Mouse (Mus musculus) limb, embryonic 13.5 days (tissue): Measurements from ENCODE around the gene Egf. TPM values are rescaled to one million over a fixed set of nuclear protein-coding genes. Genes with fewer than 3 reads are reported as not detected.
A peak's percentile ranks its signal among the peaks of the same experiment; 100 is the strongest.

ENCODE experiments used
- ATAC-seq: fragments of 200-750 bp; cut with Nextera tagmentation; 2 replicates; pipeline ENCODE4 v1.8.0; 2017; ENCODE audit warnings: low read depth, moderate number of reproducible peaks, moderate TSS enrichment; ENCODE audit not compliant: low FRiP score
- H3K27ac ChIP-seq: fragments of 300-500 bp; sonication (generic); 2 replicates; pipeline ENCODE4 v1.5.1; 2015; ENCODE audit warnings: inconsistent platforms, mild to moderate bottlenecking, moderate library complexity
- H3K27me3 ChIP-seq: fragments of 300-500 bp; sonication (generic); 2 replicates; pipeline ENCODE4 v1.6.1; 2015; ENCODE audit warnings: mild to moderate bottlenecking, inconsistent platforms
- H3K36me3 ChIP-seq: fragments of 300-500 bp; sonication (generic); 2 replicates; pipeline ENCODE4 v1.6.1; 2015; ENCODE audit warnings: inconsistent platforms, mild to moderate bottlenecking, moderate library complexity
- H3K4me1 ChIP-seq: fragments of 300-500 bp; sonication (generic); 2 replicates; pipeline ENCODE4 v1.6.1; 2015; ENCODE audit warnings: inconsistent platforms
- H3K4me2 ChIP-seq: fragments of 300-500 bp; sonication (generic); replicated peaks from 2 replicates; pipeline ENCODE4 v1.6.1; 2015; ENCODE audit warnings: inconsistent platforms, mild to moderate bottlenecking, moderate library complexity
- H3K4me3 ChIP-seq: fragments of 300-500 bp; sonication (generic); 2 replicates; pipeline ENCODE4 v1.5.1; 2015; ENCODE audit warnings: moderate library complexity, mild to moderate bottlenecking, inconsistent platforms
- H3K9ac ChIP-seq: fragments of 300-500 bp; sonication (generic); 2 replicates; pipeline ENCODE4 v1.6.1; 2015; ENCODE audit warnings: mild to moderate bottlenecking, inconsistent platforms
- H3K9me3 ChIP-seq: fragments of 300-500 bp; sonication (generic); 2 replicates; pipeline ENCODE4 v1.6.1; 2016; ENCODE audit warnings: inconsistent platforms
- WGBS: fragments of 180-500 bp; shearing (Covaris S2); methylation state at CpG from one replicate; pipeline ENCODE4 v1.1.7; 2015; 5-methylcytosine and 5-hydroxymethylcytosine counted together
- polyA plus RNA-seq: library from polyadenylated mRNA; unstranded; fragments of >200 nt; fragmentation: Nextera tagmentation; extraction: Ambion mirVana; gene quantifications from 2 replicates; pipeline ENCODE4 v1.2.1, GENCODE M21; 2015

The Egf gene
- polyA plus RNA-seq, 1 experiment from 2014 or later, result 1.8 TPM

- no peak for ATAC-seq
- H3K4me3 ChIP-seq, result no peak overlapping the region
- H3K4me2 ChIP-seq, result no peak overlapping the region
- H3K4me1 ChIP-seq, result peaks cover 5% of the 10 kb centered on the region; the same call in 1 of the 2 replicates
- H3K9ac ChIP-seq, result no peak overlapping the region
- WGBS, result 56% methylated on average over 8 of the region's 8 CpGs
- no peaks in the 10 kb centered on the region for H3K36me3 ChIP-seq
- H3K27me3 ChIP-seq, result no peaks in the 10 kb centered on the region
- no peak overlapping the region for H3K27ac ChIP-seq
- H3K9me3 ChIP-seq, result no peaks in the 10 kb centered on the region
These were observed 10.3 kb downstream of the Egf start for GRCm38 (mm10) chr3:129744803-129745202.

- Histone ChIP-seq H3K9me3 (no peaks in the 10 kb centered on the region), H3K27me3 (no peaks in the 10 kb centered on the region), H3K4me1 (peaks cover 16% of the 10 kb centered on the region), H3K27ac (no peak overlapping the region), H3K9ac (no peak overlapping the region), H3K4me3 (no peak overlapping the region), H3K4me2 (no peak overlapping the region), H3K36me3 (no peaks in the 10 kb centered on the region)
- 36% methylated on average over 6 of the region's 6 CpGs for WGBS
- ATAC-seq, result no peak
These were observed 12.3 kb downstream of the Egf start for GRCm38 (mm10) chr3:129742781-129743180.

GRCm38 (mm10) chr3:129738291-129739183 lies 16.6 kb downstream of the Egf start:
- Histone ChIP-seq H3K9me3 (no peaks in the 10 kb centered on the region), H3K4me3 (no peak overlapping the region), H3K4me2 (no peak overlapping the region), H3K4me1 (peaks cover 16% of the 10 kb centered on the region), H3K36me3 (no peaks in the 10 kb centered on the region), H3K9ac (no peak overlapping the region), H3K27ac (no peak overlapping the region), H3K27me3 (0 out of 2 replicates have a peak, but pooled peaks cover under 1% of the 10 kb centered on the region)
- peak; percentile 15; the same call in 1 of the 2 replicates for ATAC-seq
- 27% methylated on average over 16 of the region's 16 CpGs for WGBS

GRCm38 (mm10) chr3:129731636-129732035 lies 23.5 kb downstream of the Egf start:
- Histone ChIP-seq H3K27ac (no peak overlapping the region), H3K4me3 (no peak overlapping the region), H3K27me3 (peaks cover 13% of the 10 kb centered on the region; the same call in 1 of the 2 replicates), H3K9me3 (no peaks in the 10 kb centered on the region), H3K4me1 (no peaks in the 10 kb centered on the region), H3K9ac (no peak overlapping the region), H3K4me2 (no peak overlapping the region), H3K36me3 (no peaks in the 10 kb centered on the region)
- no peak for ATAC-seq
- 80% methylated on average over 6 of the region's 6 CpGs for WGBS

GRCm38 (mm10) chr3:129730426-129730825 lies 24.7 kb downstream of the Egf start:
- Histone ChIP-seq H3K4me1 (peaks cover 4% of the 10 kb centered on the region; the same call in 1 of the 2 replicates), H3K9ac (no peak overlapping the region), H3K27ac (no peak overlapping the region), H3K9me3 (no peaks in the 10 kb centered on the region), H3K4me3 (no peak overlapping the region), H3K36me3 (no peaks in the 10 kb centered on the region), H3K4me2 (no peak overlapping the region), H3K27me3 (peaks cover 13% of the 10 kb centered on the region; the same call in 1 of the 2 replicates)
- WGBS, result 35% methylated on average over 8 of the region's 8 CpGs
- no peak for ATAC-seq

- no peak overlapping the region for H3K4me2 ChIP-seq
- no peak overlapping the region for H3K9ac ChIP-seq
- H3K27ac ChIP-seq, result no peak overlapping the region
- WGBS, result 72% methylated on average over 5 of the region's 5 CpGs
- H3K4me1 ChIP-seq, result peaks cover 4% of the 10 kb centered on the region; the same call in 1 of the 2 replicates
- H3K27me3 ChIP-seq, result peaks cover 13% of the 10 kb centered on the region; the same call in 1 of the 2 replicates
- no peaks in the 10 kb centered on the region for H3K9me3 ChIP-seq
- H3K4me3 ChIP-seq, result no peak overlapping the region
- ATAC-seq, result no peak
- no peaks in the 10 kb centered on the region for H3K36me3 ChIP-seq
These were observed 25.2 kb downstream of the Egf start for GRCm38 (mm10) chr3:129729916-129730315.

- no peak overlapping the region for H3K9ac ChIP-seq
- no peaks in the 10 kb centered on the region for H3K36me3 ChIP-seq
- 55% methylated on average over 5 of the region's 5 CpGs for WGBS
- H3K9me3 ChIP-seq, result no peaks in the 10 kb centered on the region
- H3K4me1 ChIP-seq, result peaks cover 7% of the 10 kb centered on the region; the same call in 1 of the 2 replicates
- no peak for ATAC-seq
- H3K27ac ChIP-seq, result no peak overlapping the region
- 0 out of 2 replicates have a peak, but pooled peaks cover 3% of the 10 kb centered on the region for H3K27me3 ChIP-seq
- peak overlapping the region; percentile 55 for H3K4me3 ChIP-seq
- H3K4me2 ChIP-seq, result peak overlapping the region; percentile 68
These were observed 29.5 kb downstream of the Egf start for GRCm38 (mm10) chr3:129725592-129725991.

- Histone ChIP-seq H3K4me1 (peaks cover 7% of the 10 kb centered on the region; the same call in 1 of the 2 replicates), H3K4me2 (peak overlapping the region; percentile 68), H3K9ac (peak overlapping the region; percentile 62), H3K27ac (peak overlapping the region; percentile 67), H3K27me3 (0 out of 2 replicates have a peak, but pooled peaks cover 3% of the 10 kb centered on the region), H3K4me3 (peak overlapping the region; percentile 55), H3K36me3 (no peaks in the 10 kb centered on the region), H3K9me3 (no peaks in the 10 kb centered on the region)
- ATAC-seq, result peak; percentile 96
- WGBS, result under 1% methylated on average over 24 of the region's 24 CpGs
These were observed 30.1 kb downstream of the Egf start for GRCm38 (mm10) chr3:129724961-129725501.

GRCm38 (mm10) chr3:129724505-129724904 lies 30.6 kb downstream of the Egf start:
- Histone ChIP-seq H3K9ac (peak overlapping the region; percentile 62), H3K9me3 (no peaks in the 10 kb centered on the region), H3K4me2 (peak overlapping the region; percentile 68), H3K4me1 (peaks cover 7% of the 10 kb centered on the region; the same call in 1 of the 2 replicates), H3K27me3 (0 out of 2 replicates have a peak, but pooled peaks cover 3% of the 10 kb centered on the region), H3K27ac (no peak overlapping the region; the same call in 1 of the 2 replicates), H3K36me3 (no peaks in the 10 kb centered on the region), H3K4me3 (peak overlapping the region; percentile 55)
- 72% methylated on average over 5 of the region's 5 CpGs for WGBS
- no peak; the same call in 1 of the 2 replicates for ATAC-seq

GRCm38 (mm10) chr3:129723311-129723710 lies 31.8 kb downstream of the Egf start:
- H3K9ac ChIP-seq, result no peak overlapping the region
- WGBS, result 63% methylated on average over 4 of the region's 4 CpGs
- H3K4me1 ChIP-seq, result peaks cover 7% of the 10 kb centered on the region; the same call in 1 of the 2 replicates
- H3K36me3 ChIP-seq, result no peaks in the 10 kb centered on the region
- no peak for ATAC-seq
- H3K4me2 ChIP-seq, result no peak overlapping the region
- H3K4me3 ChIP-seq, result no peak overlapping the region
- no peak overlapping the region for H3K27ac ChIP-seq
- no peaks in the 10 kb centered on the region for H3K27me3 ChIP-seq
- no peaks in the 10 kb centered on the region for H3K9me3 ChIP-seq

- 39% methylated on average over 15 of the region's 15 CpGs for WGBS
- no peaks in the 10 kb centered on the region for H3K27me3 ChIP-seq
- no peak overlapping the region for H3K27ac ChIP-seq
- no peaks in the 10 kb centered on the region for H3K9me3 ChIP-seq
- ATAC-seq, result no peak
- no peak overlapping the region for H3K9ac ChIP-seq
- no peak overlapping the region for H3K4me2 ChIP-seq
- H3K4me3 ChIP-seq, result no peak overlapping the region
- 0 out of 2 replicates have a peak, but pooled peaks cover 8% of the 10 kb centered on the region for H3K36me3 ChIP-seq
- H3K4me1 ChIP-seq, result peaks cover 7% of the 10 kb centered on the region; the same call in 1 of the 2 replicates
These were observed 40.5 kb downstream of the Egf start for GRCm38 (mm10) chr3:129714542-129715145.

- no peaks in the 10 kb centered on the region for H3K9me3 ChIP-seq
- no peaks in the 10 kb centered on the region for H3K36me3 ChIP-seq
- no peak overlapping the region for H3K4me2 ChIP-seq
- no peak overlapping the region for H3K9ac ChIP-seq
- H3K27ac ChIP-seq, result no peak overlapping the region
- no peak for ATAC-seq
- no peak overlapping the region for H3K4me3 ChIP-seq
- no peaks in the 10 kb centered on the region for H3K27me3 ChIP-seq
- H3K4me1 ChIP-seq, result no peaks in the 10 kb centered on the region
- WGBS, result 14% methylated on average over 5 of the region's 5 CpGs
These were observed 47.0 kb downstream of the Egf start for GRCm38 (mm10) chr3:129708157-129708556.
